Mouse (Mus musculus) CD8-positive naive resting alpha-beta T cell, adult 57 days (primary cell): ENCODE results near the gene Zscan5b. TPM values are rescaled to one million over a fixed set of nuclear protein-coding genes. Genes with fewer than 3 reads are reported as not detected.

Experiments
- total RNA-seq: library from RNA; stranded (reverse); gene quantifications from one replicate; pipeline ENCODE4 v1.2.4, GENCODE M21; 2023

The Zscan5b gene
- not detected for total RNA-seq

GRCm38 (mm10) chr7:6221978-6222377, at the start of gene Zscan5b:
Gene Zscan5b (plus strand): TSS chr7:6222278.

GRCm38 (mm10) chr7:6196790-6197189, 25.3 kb upstream of the Zscan5b start, which contains the start of gene Galp:
Gene Galp (plus strand): TSS chr7:6197090.

GRCm38 (mm10) chr7:6252410-6252809, 30.3 kb downstream of the Zscan5b start, which contains the start of gene Epp13:
Gene Epp13 (plus strand): TSS chr7:6252710.

DNA sequence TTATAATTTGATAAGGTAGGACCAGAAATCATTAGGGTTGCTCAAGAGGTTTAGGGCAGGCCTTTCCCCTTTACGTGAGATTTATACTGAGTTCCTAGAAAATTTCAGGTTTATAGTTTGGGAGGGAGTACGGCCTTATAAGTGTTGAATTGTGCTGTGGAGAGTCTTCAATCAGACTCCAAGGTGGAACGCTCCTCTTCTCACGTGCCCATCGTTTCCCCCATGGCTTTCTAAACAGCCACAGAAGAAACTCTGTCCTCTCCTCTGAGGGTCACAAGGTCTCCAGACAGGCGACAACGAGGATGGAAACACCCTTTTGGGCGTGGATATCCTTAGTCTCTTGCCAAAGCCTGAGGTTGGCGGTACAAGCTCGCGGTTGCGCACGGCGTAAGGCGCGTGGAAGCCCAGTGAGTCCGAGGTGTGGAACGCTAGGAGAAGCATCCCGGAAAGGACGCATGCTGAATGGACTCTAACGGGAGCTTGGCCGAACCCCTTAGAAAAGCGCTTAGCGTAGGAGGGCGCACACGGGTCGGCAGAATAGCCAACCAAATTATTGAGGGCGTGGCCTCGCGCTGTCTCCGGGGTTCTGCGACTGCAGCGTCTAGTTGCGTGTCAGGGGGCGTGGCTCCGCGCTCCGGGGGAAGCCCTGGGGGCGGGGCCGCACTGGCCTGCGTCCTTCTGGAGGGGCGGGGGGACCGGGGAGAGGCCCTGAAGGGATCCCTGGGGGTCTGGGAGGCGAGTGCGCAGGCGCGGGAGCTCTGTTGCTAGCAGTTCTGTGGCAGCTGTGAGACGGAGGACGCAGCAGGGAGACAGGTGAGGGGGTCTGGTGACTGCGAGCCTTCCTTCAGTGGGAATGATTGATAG, 64.0 kb downstream of the Zscan5b start, which contains the start of gene Zfp667:
Gene Zfp667, plus strand, starts transcription at position 738 of the 864 bp plus-strand sequence.

Other genes with a start within 250 kb of the Zscan5b start
- gene Vmn1r65, start 211.3 kb upstream of the Zscan5b start, total RNA-seq: not detected
- gene Nlrp4c, start 177.1 kb upstream of the Zscan5b start, total RNA-seq: not detected
- gene Zfp787, start 66.3 kb upstream of the Zscan5b start, total RNA-seq: 34.6 TPM
- 34.4 TPM for gene Zfp444, start 50.1 kb upstream of the Zscan5b start, total RNA-seq
- gene Galp, start 25.2 kb upstream of the Zscan5b start, total RNA-seq: not detected
- gene Epp13, start 30.4 kb downstream of the Zscan5b start, total RNA-seq: not detected
- gene Zfp667, start 64.3 kb downstream of the Zscan5b start, total RNA-seq: 4.8 TPM
- gene Zfp583, start 109.0 kb downstream of the Zscan5b start, total RNA-seq: 0.70 TPM
- 0.55 TPM for gene Gm3854, start 121.5 kb downstream of the Zscan5b start, total RNA-seq
- gene Zfp78, start 141.0 kb downstream of the Zscan5b start, total RNA-seq: 2.1 TPM
- 5.7 TPM for gene Zfp28, start 161.0 kb downstream of the Zscan5b start, total RNA-seq
- gene Smim17, start 176.4 kb downstream of the Zscan5b start, total RNA-seq: not detected
- not detected for gene Gm20715, start 188.0 kb downstream of the Zscan5b start, total RNA-seq
- gene Olfr1344, start 216.4 kb downstream of the Zscan5b start, total RNA-seq: not detected
- not detected for gene Olfr1336, start 233.9 kb downstream of the Zscan5b start, total RNA-seq
- gene Olfr1346, start 244.8 kb downstream of the Zscan5b start, total RNA-seq: not detected